Mouse (Mus musculus): ENCODE measurements around the gene Trp53tg5.

- TF ChIP-seq CTCF (IDR thresholded peaks at IDR 0.05; ENCODE audit: extremely low read depth, insufficient read depth, insufficient read length, insufficient replicate concordance) (no peak), POLR2A (IDR thresholded peaks at IDR 0.05; ENCODE audit: low read depth, low read length) (no peak)
Observed at GRCm38 (mm10) chr2:164446086-164446469, 27.4 kb downstream of the Trp53tg5 start.

Measured in spleen, adult 2 months (tissue).